Mouse (Mus musculus): ENCODE results near the gene Prr11. TPM values are rescaled to one million over a fixed set of nuclear protein-coding genes. Genes with fewer than 3 reads are reported as not detected.

Prr11 gene
- polyA plus RNA-seq, 1 experiment = 0.44 TPM

DNA sequence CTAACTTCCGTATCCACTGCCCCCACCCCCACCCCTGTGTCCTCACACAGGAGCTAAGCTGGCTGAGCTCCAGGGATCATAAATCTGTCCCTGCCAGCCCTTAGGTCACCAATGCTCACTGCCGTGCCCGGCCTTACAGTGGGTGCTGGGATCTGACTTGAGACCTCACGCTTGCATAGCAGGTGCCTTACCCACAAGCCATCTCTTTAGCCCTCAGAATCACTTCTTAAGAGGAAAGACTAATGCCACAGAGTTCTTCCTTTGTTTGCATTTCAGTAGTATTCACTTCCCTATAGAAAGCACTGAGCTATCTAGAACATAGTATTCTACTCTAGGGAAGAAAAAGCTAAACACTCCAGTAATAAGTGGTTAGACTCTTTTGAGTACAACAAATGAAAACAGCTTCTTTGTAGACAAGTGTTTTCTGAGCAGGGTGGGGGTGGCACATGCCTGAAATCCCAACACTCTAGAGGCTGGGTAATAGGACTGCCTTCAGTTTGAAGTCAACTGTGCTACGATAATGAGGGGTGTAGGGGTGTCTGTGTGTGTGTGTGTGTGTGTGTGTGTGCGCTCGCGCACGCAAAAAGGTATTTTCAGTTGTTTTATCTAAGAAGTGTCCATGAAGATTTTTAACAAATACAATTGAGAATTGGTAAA lies 69.1 kb downstream of the Prr11 start:
- WGBS = 78% methylated on average over 9 of the region's 9 CpGs
- Histone ChIP-seq H3K4me1 (ENCODE audit: control insufficient read depth, insufficient read depth, low read length) (no peaks in the 10 kb centered on the region), H3K27ac (ENCODE audit: insufficient read depth, low read length) (no peak overlapping the region), H3K4me3 (replicated peaks; ENCODE audit: insufficient read depth, low read depth, low read length) (no peak overlapping the region), H3K27me3 (ENCODE audit: control insufficient read depth, insufficient read depth, low read length) (no peaks in the 10 kb centered on the region)
- TF ChIP-seq POLR2A (IDR thresholded peaks at IDR 0.05; ENCODE audit: borderline replicate concordance, insufficient read depth, low read length) = no peak
- no peak for TF ChIP-seq CTCF (IDR thresholded peaks at IDR 0.05; ENCODE audit: borderline replicate concordance, insufficient read depth, low read depth, low read length)
- DNase-seq = no peak

Other genes with a start within 250 kb of the Prr11 start
- 25.3 and 26.7 TPM in 2 replicates for gene Ypel2, start 115.0 kb downstream of the Prr11 start, polyA plus RNA-seq (2012; rRNA removed)
- gene Gdpd1, start 34.6 kb downstream of the Prr11 start, polyA plus RNA-seq (2012; rRNA removed) = 39.5 and 41.2 TPM in 2 replicates
- 12.8 and 14.9 TPM in 2 replicates for gene Smg8, start 21.9 kb downstream of the Prr11 start, polyA plus RNA-seq (2012; rRNA removed)
- gene Ska2, start 526 bp upstream of the Prr11 start, polyA plus RNA-seq (2012; rRNA removed) = 11.0 and 11.2 TPM in 2 replicates
- 119 and 121 TPM in 2 replicates for gene Trim37, start 18.4 kb upstream of the Prr11 start, polyA plus RNA-seq (2012; rRNA removed)

Data from cerebellum, adult 2 months (tissue).